1 mouse cellular context compared by ENCODE assay signal in the genomic region with DNA sequence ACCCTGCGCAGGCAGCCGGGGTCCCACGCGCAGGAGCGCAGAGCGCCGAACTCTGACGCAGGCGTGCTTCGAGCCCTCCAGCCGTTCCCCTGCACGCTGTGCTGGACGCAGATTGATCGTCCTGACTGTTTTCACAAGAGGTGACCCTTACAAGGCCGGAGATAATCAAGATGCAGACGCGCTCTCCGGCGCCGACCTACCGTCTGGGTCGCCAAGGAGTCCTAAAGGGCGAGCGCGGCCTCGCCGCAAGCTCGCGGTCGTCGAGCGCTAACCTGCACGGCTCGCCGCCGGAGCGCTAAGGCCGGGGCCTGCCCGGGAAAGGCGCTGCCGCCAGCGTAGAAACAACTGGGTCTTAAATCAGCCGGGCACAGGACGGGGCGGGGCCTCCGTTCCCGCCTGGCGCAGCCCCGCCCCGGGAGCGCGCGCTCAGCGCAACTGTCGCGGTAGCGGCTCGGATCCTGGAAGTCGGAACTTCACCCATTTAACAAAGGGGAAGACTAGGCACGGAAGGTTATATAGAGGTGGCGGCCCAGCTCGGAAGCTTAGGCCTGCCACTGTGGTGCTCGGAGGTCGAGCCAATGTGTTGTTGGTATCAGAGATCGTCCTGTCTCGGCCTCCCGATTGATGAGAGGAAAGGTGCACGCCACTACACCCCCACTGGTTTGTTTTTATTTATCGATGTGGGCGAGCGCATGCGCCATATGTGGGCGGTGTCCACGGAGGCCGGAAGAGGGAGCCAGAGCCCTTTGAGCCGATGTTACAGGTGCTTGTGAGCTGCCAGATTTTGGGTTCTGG.
TF ChIP-seq lines count a peak whose summit lies in the region.

A gene (minus strand): TSS at position 642 of the 795 bp plus-strand sequence.

TF ChIP-seq in CH12.LX, 34 proteins besides CTCF, POLR2A, EP300 and RAD21 (continued from another document):
- peak; percentile 43 for TF ChIP-seq HCFC1 (IDR thresholded peaks at IDR 0.05; ENCODE audit: low read depth, low read length)
- TF ChIP-seq ZMIZ1 (IDR thresholded peaks at IDR 0.05; ENCODE audit: low read depth, low read length) = peak; percentile 97
- no peak; the same call in 1 of the 2 replicates for TF ChIP-seq IRF4 (IDR thresholded peaks at IDR 0.05; ENCODE audit: low read depth, low read length)
- peak; percentile 67 for TF ChIP-seq MYC (IDR thresholded peaks at IDR 0.05; ENCODE audit: low read depth, low read length)
- TF ChIP-seq MAX (IDR thresholded peaks at IDR 0.05; ENCODE audit: low read length) = peak; percentile 83
- TF ChIP-seq NELFE (IDR thresholded peaks at IDR 0.05; ENCODE audit: low read depth, low read length) = peak; percentile 95
- 0 out of 2 replicates have a peak, but pooled peaks have one; percentile 44 for TF ChIP-seq MAZ (IDR thresholded peaks at IDR 0.05; ENCODE audit: low read depth, low read length)
- TF ChIP-seq KAT2A (IDR thresholded peaks at IDR 0.05; ENCODE audit: insufficient replicate concordance, low read length) = 0 out of 2 replicates have a peak, but pooled peaks have one; percentile 40
- peak; percentile 94 for TF ChIP-seq CHD2 (IDR thresholded peaks at IDR 0.05; ENCODE audit: low read length)
- TF ChIP-seq ZC3H11A (IDR thresholded peaks at IDR 0.05; ENCODE audit: low read depth, low read length) = no peak
- TF ChIP-seq TBP (conservative IDR thresholded peaks at IDR 0.05; ENCODE audit: low read depth, low read length) = peak; percentile 84
- TF ChIP-seq UBTF (IDR thresholded peaks at IDR 0.05; ENCODE audit: low read depth, low read length) = peak; percentile 83; the same call in 1 of the 2 replicates
- TF ChIP-seq TCF12 (IDR thresholded peaks at IDR 0.05; ENCODE audit: low read depth, low read length) = peak; percentile 55; the same call in 1 of the 2 replicates
- peak; percentile 49; the same call in 1 of the 2 replicates for TF ChIP-seq BHLHE40 (IDR thresholded peaks at IDR 0.05; ENCODE audit: low read depth, low read length)
- peak; percentile 95 for TF ChIP-seq E2F4 (IDR thresholded peaks at IDR 0.05; ENCODE audit: insufficient replicate concordance, low read depth, low read length)
- peak; percentile 73 for TF ChIP-seq SIN3A (IDR thresholded peaks at IDR 0.05; ENCODE audit: low read length)
- TF ChIP-seq NRF1 (IDR thresholded peaks at IDR 0.05; ENCODE audit: low read depth, low read length) = peak; percentile 90
